Mouse (Mus musculus) myocyte (in vitro differentiated cells): Measurements from ENCODE around the gene Efemp1. TPM values are rescaled to one million over a fixed set of nuclear protein-coding genes. Genes with fewer than 3 reads are reported as not detected.

ENCODE experiments used
- H3K27me3 ChIP-seq: one replicate; pipeline ENCODE4 v1.6.1; 2011; ENCODE audit not compliant: control insufficient read depth, insufficient read depth, insufficient read length
- H3K36me3 ChIP-seq: one replicate; pipeline ENCODE4 v1.6.1; 2011; ENCODE audit not compliant: control insufficient read depth, insufficient read depth
- H3K4me2 ChIP-seq: one replicate; pipeline ENCODE4 v1.6.1; 2011; ENCODE audit warnings: low read depth, control low read depth
- H3K4me3 ChIP-seq: one replicate; pipeline ENCODE4 v1.5.1; 2011; ENCODE audit warnings: mild to moderate bottlenecking, control low read depth, moderate library complexity
- H3K79me2 ChIP-seq: one replicate; pipeline ENCODE4 v1.6.1; 2011; ENCODE audit not compliant: control insufficient read depth, insufficient read depth
- H3ac ChIP-seq: one replicate; pipeline ENCODE4 v1.6.1; 2011; ENCODE audit not compliant: control insufficient read depth, insufficient read length
- E2F4 ChIP-seq: IDR thresholded peaks from one replicate; pipeline ENCODE4 v1.6.1; 2011; ENCODE audit warnings: mild to moderate bottlenecking, control low read depth, moderate library complexity; ENCODE audit not compliant: insufficient read depth
- MAX ChIP-seq: IDR thresholded peaks from one replicate; pipeline ENCODE4 v1.6.1; 2011; ENCODE audit warnings: low read depth, mild to moderate bottlenecking, control low read depth
- MYOD1 ChIP-seq, 3 experiments: IDR thresholded peaks; one replicate each; pipeline ENCODE4 v1.6.1; 2011; ENCODE audit warnings: control low read depth in 2 of 3, low read depth in 2 of 3, mild to moderate bottlenecking in 2 of 3, moderate library complexity in 1 of 3; ENCODE audit not compliant: insufficient read length in 2 of 3, control insufficient read depth in 1 of 3
- POLR2A ChIP-seq: IDR thresholded peaks from one replicate; pipeline ENCODE4 v1.6.1; 2011; ENCODE audit warnings: low read depth, mild to moderate bottlenecking, control low read depth, moderate library complexity; ENCODE audit not compliant: insufficient read length
- POLR2AphosphoS2 ChIP-seq: IDR thresholded peaks from one replicate; pipeline ENCODE4 v1.6.1; 2011; ENCODE audit warnings: low read depth, control low read depth; ENCODE audit not compliant: insufficient read length
- TCF12 ChIP-seq: IDR thresholded peaks from one replicate; pipeline ENCODE4 v1.6.1; 2011; ENCODE audit warnings: mild to moderate bottlenecking, control low read depth; ENCODE audit not compliant: poor library complexity, insufficient read depth, severe bottlenecking
- TCF3 ChIP-seq: IDR thresholded peaks from one replicate; pipeline ENCODE4 v1.6.1; 2011; ENCODE audit warnings: low read depth, control low read depth; ENCODE audit not compliant: insufficient read length
- USF1 ChIP-seq: IDR thresholded peaks from one replicate; pipeline ENCODE4 v1.6.1; 2011; ENCODE audit warnings: low read depth, mild to moderate bottlenecking, control low read depth, moderate library complexity
- polyA plus RNA-seq: library from polyadenylated mRNA; unstranded; fragments of >200 nt; fragmentation: generic; extraction: Trizol; gene quantifications from one replicate; pipeline ENCODE4 v1.2.1, GENCODE M21; 2012; ENCODE audit warnings: missing spikeins

Gene Efemp1
- polyA plus RNA-seq, 1 experiment, result 0.12 TPM

DNA sequence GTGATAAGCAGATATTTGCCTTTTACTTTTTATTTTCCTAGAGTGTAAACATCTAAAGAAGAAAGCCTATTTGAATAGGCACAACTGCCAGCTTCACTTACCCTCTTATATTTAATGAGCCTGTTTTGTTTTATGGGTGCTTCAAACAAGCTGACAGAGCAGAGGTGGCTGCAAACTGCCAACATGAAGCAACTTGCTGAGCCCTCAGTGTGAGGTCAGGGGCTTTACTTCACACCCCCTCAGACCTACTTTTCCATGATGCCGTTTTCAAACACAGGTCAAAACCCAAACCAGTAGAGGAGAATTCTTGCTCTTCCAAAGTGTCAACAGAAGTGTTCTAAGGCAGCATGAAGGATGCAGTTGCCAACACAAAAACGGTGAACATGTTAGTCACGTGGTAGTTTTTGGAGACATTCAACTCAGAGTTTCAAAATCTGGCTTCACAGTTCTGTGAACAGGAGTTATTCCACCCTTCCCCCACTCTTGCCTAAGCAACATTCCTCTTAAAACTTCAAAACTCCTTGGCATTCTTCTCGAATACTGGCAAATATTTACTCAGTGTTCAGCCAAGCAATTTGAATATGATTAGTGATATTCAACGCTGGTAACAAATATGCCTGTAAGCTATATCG is 101.8 kb downstream of the Efemp1 start:
- TF ChIP-seq USF1, result no peak
- no peak for TF ChIP-seq MAX
- no peaks in the 10 kb centered on the region for H3K36me3 ChIP-seq
- H3K27me3 ChIP-seq, result no peaks in the 10 kb centered on the region
- no peak overlapping the region for H3K4me2 ChIP-seq
- H3ac ChIP-seq, result no peak overlapping the region
- H3K79me2 ChIP-seq, result no peaks in the 10 kb centered on the region
- no peak overlapping the region for H3K4me3 ChIP-seq

DNA sequence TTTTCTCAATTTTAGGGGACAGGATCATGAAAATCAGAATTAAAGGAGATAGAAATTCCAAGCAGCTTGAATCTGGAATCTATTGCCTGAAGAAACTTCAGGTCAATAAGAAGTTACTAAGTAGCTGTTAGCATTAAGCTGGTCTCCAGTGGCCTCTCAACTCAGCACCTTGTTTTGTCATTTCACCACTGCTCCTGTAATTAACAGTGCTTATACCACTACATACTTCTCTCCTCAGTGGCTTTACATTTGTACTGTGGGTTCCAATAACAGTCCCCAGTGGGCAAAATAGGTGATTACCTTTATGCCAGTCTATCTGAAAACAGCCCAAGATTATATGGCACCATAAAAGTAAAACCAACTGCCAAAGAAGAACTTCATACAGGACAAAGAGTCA is 102.3 kb downstream of the Efemp1 start:
- Histone ChIP-seq H3K79me2 (no peaks in the 10 kb centered on the region), H3K4me3 (no peak overlapping the region), H3K4me2 (no peak overlapping the region), H3K27me3 (no peaks in the 10 kb centered on the region), H3ac (no peak overlapping the region), H3K36me3 (no peaks in the 10 kb centered on the region)
- TF ChIP-seq MAX (no peak), E2F4 (no peak), POLR2AphosphoS2 (no peak)

DNA sequence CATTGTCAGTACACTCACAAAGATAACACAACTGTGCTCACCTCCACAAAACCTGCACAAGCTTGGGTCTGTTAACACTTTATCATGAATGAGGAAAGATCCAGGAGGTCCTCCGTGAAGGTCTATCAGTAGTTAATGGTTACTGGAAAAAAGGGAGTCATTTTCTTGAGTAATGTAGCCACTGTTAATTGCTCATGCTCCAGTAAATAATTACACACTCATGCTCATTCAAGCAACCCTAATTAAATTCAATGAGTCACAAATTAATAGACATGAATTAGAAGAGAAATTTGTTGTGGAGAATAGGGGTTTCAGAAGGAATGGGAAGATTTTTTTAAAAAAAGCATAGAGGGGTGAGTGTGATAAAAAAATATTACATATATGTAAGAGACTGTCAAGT is 108.4 kb downstream of the Efemp1 start:
- H3K27me3 ChIP-seq, result no peaks in the 10 kb centered on the region
- no peaks in the 10 kb centered on the region for H3K79me2 ChIP-seq
- H3K36me3 ChIP-seq, result no peaks in the 10 kb centered on the region
- no peak overlapping the region for H3K4me3 ChIP-seq
- H3ac ChIP-seq, result no peak overlapping the region
- no peak overlapping the region for H3K4me2 ChIP-seq
- no peak for TF ChIP-seq MYOD1 (IDR thresholded peaks at IDR 0.05; ENCODE audit: control insufficient read depth in 1 of 3, insufficient read length in 2 of 3, low read depth in 2 of 3)
- no peak for TF ChIP-seq POLR2A
- TF ChIP-seq TCF3, result no peak
- TF ChIP-seq E2F4, result no peak
- TF ChIP-seq POLR2AphosphoS2, result no peak
- TF ChIP-seq TCF12, result no peak
